Mouse (Mus musculus): ENCODE measurements around the gene Slc19a2. TPM values are rescaled to one million over a fixed set of nuclear protein-coding genes. Genes with fewer than 3 reads are reported as not detected.

Slc19a2 gene
- total RNA-seq, 2 experiments from 2014 or later, result 9.8 to 10.1 TPM

Other genes with a start within 250 kb of the Slc19a2 start
- not detected for gene Sele, start 200.8 kb upstream of the Slc19a2 start, total RNA-seq (2021)
- gene Sell, start 187.1 kb upstream of the Slc19a2 start, total RNA-seq (2021), result under 1 TPM in 1 of 2 experiments, not detected in 1; 0.16 TPM
- under 1 TPM in 1 of 2 experiments, not detected in 1; 0.16 TPM for gene Selp, start 133.8 kb upstream of the Slc19a2 start, total RNA-seq (2021)
- 1 to 10 TPM in 1 of 2 experiments, under 1 TPM in 1; 0.40 to 1.4 TPM for gene F5, start 97.2 kb upstream of the Slc19a2 start, total RNA-seq (2021)
- 10 to 100 TPM; 20.2 TPM for gene Ccdc181, start 26.5 kb downstream of the Slc19a2 start, total RNA-seq (2021)
- 10 to 100 TPM; 21.7 to 23.8 TPM for gene Nme7, start 55.1 kb downstream of the Slc19a2 start, total RNA-seq (2021)
- 10 to 100 TPM; 25.8 to 29.8 TPM for gene Blzf1, start 58.4 kb downstream of the Slc19a2 start, total RNA-seq (2021)
- 1,000 to 10,000 TPM; 1,433 to 1,539 TPM for gene Atp1b1, start 209.3 kb downstream of the Slc19a2 start, total RNA-seq (2021)

Measured in layer of hippocampus, postnatal 10 days (tissue).